Mouse (Mus musculus): Measurements from ENCODE around the gene Scamp3.

Gene Scamp3

DNA sequence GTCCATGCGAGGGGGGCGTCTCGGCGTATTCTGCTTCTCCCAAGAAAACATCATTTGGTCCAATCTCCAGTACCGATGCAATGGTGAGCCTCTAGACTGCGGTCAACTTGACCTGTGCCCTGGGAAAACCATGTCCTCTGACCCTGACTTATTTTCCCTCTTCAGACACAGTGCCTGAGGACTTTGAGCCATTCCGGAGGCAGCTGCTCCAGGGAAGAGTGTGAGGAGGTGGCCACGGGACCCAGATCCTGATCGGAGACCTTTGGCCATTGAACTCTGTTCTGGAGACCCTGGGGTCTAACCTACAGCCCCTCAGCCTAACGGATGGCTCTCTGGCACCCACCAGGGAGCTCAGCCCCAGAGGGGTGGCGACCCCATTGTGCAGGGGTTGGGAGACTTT lies 49.1 kb downstream of the Scamp3 start:
- no peak for DNase-seq (ENCODE audit: low read depth)

DNA sequence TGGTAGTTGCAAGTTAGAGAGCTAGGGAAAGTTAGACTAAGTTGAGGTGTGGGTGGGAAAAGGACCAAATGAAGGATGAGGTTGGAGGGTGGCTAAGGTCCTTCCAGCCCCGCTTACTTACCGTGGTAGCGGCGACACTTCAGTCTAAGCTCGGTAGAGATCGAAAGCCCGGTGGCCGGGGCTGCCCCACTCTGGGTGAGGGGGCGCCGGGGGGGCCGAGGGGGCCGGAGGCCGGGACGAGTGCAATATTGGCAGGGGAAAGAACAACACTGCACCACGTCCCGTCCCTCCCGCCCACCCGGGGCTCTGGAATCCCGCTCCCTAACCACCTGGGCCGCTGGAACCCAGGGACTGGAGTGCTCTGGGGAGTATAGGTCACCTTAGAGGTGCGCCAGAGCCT lies 49.6 kb downstream of the Scamp3 start, which contains the start of gene Mtx1:
Gene Mtx1 (minus strand): TSS at position 189 of the 400 bp plus-strand sequence.
- peak; percentile 51 for DNase-seq (ENCODE audit: low read depth)

DNA sequence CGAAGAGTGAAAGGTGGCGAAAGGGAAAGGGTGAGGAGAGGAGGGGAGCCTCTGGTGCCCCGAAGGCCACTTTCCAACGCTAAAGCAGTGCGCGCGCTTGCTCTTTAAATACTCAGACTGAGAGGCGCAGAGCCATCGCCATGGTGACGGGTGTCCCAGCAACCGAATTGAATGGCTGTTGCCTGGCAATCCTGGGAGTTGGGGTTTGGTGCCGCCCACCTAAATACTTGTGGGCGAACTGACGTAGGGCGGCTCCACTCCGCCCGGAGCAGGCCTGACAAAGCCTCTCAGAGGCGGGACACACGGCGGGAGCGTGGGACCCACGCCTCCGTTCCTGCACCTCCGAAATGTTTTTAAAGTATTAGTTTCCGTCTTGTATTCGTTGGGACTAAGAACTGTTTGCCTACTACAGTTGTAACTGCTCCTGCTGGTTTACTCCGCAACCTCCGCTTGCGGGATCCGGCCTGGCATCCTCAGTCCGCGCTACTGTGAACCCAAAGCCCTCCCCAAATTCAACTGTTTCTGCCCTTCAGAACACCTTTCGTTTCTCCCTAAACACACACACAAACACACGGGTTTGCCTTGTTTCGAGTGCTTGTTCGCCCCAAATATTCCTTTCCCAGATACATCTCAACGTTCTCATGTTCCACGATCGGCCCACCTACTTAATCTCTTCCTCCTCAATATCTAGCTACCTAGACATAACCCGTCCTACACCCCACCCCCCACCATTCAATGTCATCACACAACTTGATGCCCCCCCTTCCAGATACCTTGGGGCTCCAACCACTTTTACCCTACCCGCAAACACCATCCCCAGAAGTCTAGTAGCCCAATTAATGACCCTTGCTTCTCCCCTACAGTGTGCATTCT lies 50.3 kb downstream of the Scamp3 start:
- DNase-seq (ENCODE audit: low read depth): peak; percentile 93

DNA sequence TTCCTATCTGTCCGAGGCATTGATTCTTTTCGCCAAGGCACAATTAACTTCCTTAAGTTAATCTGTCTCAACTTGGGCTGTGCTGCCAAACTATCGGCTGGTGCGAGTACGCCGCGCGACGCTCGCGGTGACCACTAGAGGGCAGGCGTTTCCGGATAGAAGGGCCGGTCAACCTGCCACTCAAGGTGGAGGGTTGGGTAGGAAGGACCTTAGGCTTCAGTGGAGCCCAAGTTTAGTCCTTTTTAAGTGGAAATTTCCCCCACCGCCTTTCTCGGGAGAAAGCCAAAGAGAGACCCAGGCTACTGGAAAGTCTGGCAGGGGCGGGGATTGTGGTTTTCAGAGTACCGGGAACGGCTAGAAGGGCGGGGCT lies 50.9 kb downstream of the Scamp3 start:
- DNase-seq (ENCODE audit: low read depth): peak; percentile 92

DNA sequence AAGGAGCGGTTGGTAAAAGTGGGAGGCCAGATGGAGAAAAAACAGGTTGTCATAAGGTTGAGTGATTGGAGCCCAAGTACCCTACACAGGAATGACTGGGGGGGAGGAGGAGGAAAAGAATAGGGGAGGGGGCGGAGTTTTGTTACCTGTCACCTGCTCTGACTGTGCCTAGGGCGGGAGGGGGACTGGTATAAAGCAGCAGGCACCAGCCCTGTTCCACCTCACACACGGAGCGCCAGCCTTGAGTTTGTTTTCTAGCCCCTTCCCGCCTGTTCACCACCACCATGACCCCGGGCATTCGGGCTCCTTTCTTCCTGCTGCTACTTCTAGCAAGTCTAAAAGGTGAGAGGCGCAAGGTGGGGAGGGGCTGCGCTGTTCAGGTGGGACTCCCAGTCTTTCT lies 51.6 kb downstream of the Scamp3 start, which contains the start of gene Muc1:
Gene Muc1 (plus strand): TSS at position 222 of the 400 bp plus-strand sequence.
- peak; percentile 54 for DNase-seq (ENCODE audit: low read depth)

DNA sequence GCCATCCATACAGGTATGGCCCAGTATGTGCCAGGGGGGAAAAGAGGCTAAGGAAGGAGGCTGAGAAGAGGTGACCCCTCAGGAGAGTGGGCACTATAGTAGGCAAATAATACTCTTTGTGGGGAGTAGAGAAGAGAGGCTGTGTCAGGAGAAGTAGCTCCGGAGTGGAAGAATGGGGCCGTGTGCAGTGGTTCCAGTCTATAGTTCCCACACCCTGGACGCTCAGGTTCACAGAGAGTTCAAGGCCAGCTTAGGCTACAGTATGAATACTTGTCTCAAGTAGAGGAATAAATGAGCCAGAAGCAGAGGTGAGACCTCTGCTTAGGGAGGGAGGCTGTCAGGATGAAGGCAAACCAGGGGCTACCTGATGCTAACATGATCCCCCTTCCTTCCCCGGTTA lies 52.0 kb downstream of the Scamp3 start:
- DNase-seq (ENCODE audit: low read depth): peak; percentile 34

DNA sequence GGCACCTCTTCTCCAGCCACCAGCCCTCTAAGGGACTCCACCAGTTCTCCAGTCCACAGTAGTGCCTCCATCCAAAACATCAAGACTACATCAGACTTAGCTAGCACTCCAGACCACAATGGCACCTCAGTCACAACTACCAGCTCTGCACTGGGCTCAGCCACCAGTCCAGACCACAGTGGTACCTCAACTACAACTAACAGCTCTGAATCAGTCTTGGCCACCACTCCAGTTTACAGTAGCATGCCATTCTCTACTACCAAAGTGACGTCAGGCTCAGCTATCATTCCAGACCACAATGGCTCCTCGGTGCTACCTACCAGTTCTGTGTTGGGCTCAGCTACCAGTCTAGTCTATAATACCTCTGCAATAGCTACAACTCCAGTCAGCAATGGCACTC lies 53.3 kb downstream of the Scamp3 start:
- peak; percentile 56 for DNase-seq (ENCODE audit: low read depth)

DNA sequence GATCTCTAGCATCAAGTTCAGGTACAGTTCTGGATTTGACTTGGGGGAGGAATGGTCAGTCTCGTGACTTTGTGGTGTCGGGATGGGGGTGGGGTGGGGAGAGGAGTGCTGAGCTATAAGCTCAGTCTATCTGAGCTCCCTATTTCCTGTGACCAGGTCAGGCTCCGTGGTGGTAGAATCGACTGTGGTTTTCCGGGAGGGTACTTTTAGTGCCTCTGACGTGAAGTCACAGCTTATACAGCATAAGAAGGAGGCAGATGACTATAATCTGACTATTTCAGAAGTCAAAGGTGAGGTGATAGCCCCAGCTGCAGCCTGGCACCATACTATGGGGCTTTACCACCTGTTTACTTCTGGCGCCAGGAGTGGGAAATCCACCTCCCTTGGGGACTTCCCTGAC lies 54.1 kb downstream of the Scamp3 start:
- peak; percentile 83 for DNase-seq (ENCODE audit: low read depth)

DNA sequence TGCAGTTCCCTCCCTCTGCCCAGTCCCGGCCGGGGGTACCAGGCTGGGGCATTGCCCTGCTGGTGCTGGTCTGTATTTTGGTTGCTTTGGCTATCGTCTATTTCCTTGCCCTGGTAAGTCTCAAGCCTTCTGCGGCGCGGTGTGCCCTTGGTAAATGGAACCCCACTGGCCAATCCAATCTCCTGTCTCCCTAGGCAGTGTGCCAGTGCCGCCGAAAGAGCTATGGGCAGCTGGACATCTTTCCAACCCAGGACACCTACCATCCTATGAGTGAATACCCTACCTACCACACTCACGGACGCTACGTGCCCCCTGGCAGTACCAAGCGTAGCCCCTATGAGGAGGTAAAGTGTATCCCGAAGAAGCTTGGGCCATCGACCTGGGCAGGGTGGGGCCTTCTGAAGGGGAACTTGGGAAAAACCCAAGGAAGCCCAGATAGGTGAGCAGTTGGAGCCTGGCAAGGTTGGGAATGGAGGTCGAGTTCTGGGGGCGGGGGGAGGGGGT lies 54.6 kb downstream of the Scamp3 start:
- no peak for DNase-seq (ENCODE audit: low read depth)

Data from induced T-regulatory cell, adult 2 months (primary cell).